Mouse (Mus musculus): ENCODE measurements at regions not wholly inside any gene's neighbourhood (a gene's known extent, or its start where the extent isn't known, plus 50 kb on each side); places are given as distances from the start of the nearest gene placed in this dataset.

DNA sequence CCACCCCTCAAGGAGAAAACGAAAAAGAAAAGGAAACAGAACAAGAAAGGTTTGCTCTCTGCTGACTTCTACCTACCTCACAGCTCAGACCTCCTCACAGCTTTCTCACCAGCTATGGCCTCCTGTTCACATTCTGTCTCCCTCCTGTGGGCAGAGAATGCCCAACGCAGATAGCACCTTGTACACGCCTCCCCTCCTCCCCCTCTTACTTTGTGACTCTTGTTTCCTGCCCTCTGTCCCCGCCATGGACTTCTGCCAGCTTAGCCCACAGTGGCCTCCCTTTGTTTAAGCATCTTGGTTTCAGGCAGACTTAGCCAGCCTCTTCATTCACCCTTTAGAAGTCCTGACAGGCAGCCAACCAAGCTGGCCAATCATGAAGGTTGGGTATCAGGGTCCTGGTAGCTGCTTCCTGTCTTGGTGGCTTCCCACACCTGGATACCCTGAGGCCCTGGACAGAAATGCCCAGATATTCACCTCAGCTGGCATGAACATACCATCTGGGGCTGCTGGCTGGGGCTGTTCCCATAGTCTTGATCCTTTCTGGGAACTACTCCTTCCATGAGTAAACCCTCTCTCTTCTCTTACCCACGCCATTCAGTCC is 1287.2 kb upstream of the A1bg start:
- H3K4me1 ChIP-seq (replicated peaks; ENCODE audit: control insufficient read depth, insufficient read depth, low read length), result peaks cover 7% of the 10 kb centered on the region
- TF ChIP-seq CTCF (IDR thresholded peaks at IDR 0.05; ENCODE audit: borderline replicate concordance, control insufficient read depth, extremely low read depth, insufficient read depth, low read length, poor library complexity), result no peak
- no peak for TF ChIP-seq POLR2A (IDR thresholded peaks at IDR 0.05; ENCODE audit: control insufficient read depth, extremely low read depth, insufficient read depth, low read length, poor library complexity)
- 53% methylated on average over 5 of the region's 5 CpGs for WGBS
- no peaks in the 10 kb centered on the region for H3K36me3 ChIP-seq (ENCODE audit: control insufficient read depth, insufficient read depth, low read length)
- DNase-seq, result no peak
- no peak overlapping the region for H3K27ac ChIP-seq (ENCODE audit: control insufficient read depth, insufficient read depth, low read length)
- H3K4me3 ChIP-seq (ENCODE audit: control insufficient read depth, insufficient read depth, low read length), result no peak overlapping the region
- no peaks in the 10 kb centered on the region for H3K27me3 ChIP-seq (ENCODE audit: control insufficient read depth, insufficient read depth, low read length)

DNA sequence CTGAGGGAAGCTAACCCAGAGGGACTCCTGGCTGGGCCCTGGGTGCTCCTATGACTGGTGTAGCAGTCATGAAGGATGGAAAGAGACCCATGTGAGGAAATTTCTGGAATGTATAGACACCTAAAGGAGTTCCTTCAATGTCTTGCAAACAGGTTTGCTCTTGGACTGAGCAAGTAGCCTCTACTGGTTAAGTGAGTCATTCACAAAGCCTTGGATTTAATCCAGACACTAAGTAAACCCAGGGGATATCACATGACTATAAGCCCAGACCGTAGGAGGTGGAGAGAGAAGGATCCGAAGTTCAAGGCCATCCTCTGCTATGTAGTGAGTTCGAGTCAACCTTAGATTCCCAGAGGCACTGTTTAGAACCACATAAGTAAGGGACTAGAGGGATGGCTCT is 1286.5 kb upstream of the A1bg start:
- no peak for DNase-seq
- no peaks in the 10 kb centered on the region for H3K36me3 ChIP-seq (ENCODE audit: control insufficient read depth, insufficient read depth, low read length)
- WGBS, result 89% methylated on average over 3 of the region's 3 CpGs

DNA sequence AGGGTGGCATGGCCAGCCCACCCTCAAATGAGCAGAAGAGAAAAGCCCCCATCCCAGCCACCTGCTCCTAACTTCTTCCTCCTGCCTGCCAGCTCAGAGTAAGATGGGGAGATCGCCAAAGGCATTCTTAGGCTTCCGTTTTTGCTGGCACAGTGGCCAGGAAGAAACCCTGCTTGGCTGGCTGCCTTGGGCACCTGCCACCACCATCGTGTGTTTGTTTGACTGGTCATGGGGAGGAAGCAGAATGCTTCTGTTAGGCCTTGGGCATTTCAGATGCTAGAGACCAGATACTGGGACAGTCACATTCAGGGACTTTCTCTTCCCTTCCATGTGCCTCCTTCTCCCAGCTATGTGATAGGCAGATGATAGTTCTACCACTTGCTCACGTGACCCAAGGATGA is 1283.7 kb upstream of the A1bg start:
- no peak for TF ChIP-seq POLR2A (IDR thresholded peaks at IDR 0.05; ENCODE audit: control insufficient read depth, extremely low read depth, insufficient read depth, low read length, poor library complexity)
- TF ChIP-seq CTCF (IDR thresholded peaks at IDR 0.05; ENCODE audit: borderline replicate concordance, control insufficient read depth, extremely low read depth, insufficient read depth, low read length, poor library complexity), result no peak
- 45% methylated on average over 4 of the region's 4 CpGs for WGBS
- Histone ChIP-seq H3K27me3 (ENCODE audit: control insufficient read depth, insufficient read depth, low read length) (no peaks in the 10 kb centered on the region), H3K36me3 (ENCODE audit: control insufficient read depth, insufficient read depth, low read length) (no peaks in the 10 kb centered on the region), H3K27ac (ENCODE audit: control insufficient read depth, insufficient read depth, low read length) (no peak overlapping the region), H3K4me1 (replicated peaks; ENCODE audit: control insufficient read depth, insufficient read depth, low read length) (no peaks in the 10 kb centered on the region), H3K4me3 (ENCODE audit: control insufficient read depth, insufficient read depth, low read length) (no peak overlapping the region)
- no peak for DNase-seq

More for the DNA sequence above, 1286.5 kb upstream of the A1bg start:
- no peak overlapping the region for H3K27ac ChIP-seq (ENCODE audit: control insufficient read depth, insufficient read depth, low read length)
- no peak overlapping the region for H3K4me3 ChIP-seq (ENCODE audit: control insufficient read depth, insufficient read depth, low read length)
- H3K27me3 ChIP-seq (ENCODE audit: control insufficient read depth, insufficient read depth, low read length), result no peaks in the 10 kb centered on the region
- TF ChIP-seq POLR2A (IDR thresholded peaks at IDR 0.05; ENCODE audit: control insufficient read depth, extremely low read depth, insufficient read depth, low read length, poor library complexity), result no peak
- TF ChIP-seq CTCF (IDR thresholded peaks at IDR 0.05; ENCODE audit: borderline replicate concordance, control insufficient read depth, extremely low read depth, insufficient read depth, low read length, poor library complexity), result no peak
- H3K4me1 ChIP-seq (replicated peaks; ENCODE audit: control insufficient read depth, insufficient read depth, low read length), result peaks cover 7% of the 10 kb centered on the region

DNA sequence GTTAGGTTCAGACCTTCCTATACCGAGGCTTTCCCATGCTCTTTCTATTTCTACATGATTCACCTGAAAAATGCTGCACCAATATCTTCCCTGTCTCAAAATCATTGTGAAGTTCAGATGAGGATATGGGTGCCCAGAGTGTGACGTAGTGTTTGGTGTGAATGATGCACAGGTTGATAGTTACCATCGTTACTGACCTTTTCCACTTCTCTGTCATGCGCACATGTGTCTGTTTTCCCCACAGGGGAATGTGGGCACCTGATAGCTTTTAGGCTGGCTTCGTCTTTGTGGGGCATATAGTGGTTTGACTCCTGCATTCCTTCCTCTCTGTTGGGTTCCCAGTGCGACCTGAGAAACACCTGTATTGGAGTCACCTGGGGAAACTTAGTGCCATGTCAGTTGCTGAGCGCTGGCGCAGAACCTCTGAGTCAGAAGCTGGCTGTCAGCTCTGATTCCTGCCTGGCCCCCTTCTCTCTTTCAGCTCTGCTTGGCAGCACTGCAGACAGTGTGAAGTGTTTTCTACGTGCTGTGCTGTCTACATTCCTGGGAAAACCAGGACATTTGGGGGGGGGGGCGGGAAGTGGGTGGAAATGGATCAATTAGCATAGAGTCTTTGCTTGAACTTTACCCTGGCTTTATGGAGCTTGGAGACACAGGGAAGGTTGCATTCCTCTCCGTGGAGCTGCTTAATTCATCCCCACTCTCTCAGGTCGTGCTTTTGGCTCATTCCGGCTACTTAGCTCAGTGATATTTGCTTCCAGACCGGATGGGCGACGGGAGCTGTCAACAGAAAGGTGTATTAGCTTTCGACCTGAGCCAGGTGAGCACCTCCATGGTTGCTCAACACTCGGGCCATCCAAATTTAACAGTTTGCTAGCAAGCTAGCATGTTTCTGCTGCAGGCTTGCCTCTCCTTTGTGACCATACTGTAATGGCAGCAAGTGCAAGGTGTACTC is 1281.4 kb upstream of the A1bg start:
- 96% methylated on average over 18 of the region's 18 CpGs for WGBS
- no peak overlapping the region for H3K27ac ChIP-seq (ENCODE audit: control insufficient read depth, insufficient read depth, low read length)
- no peak for DNase-seq

GRCm38 (mm10) chr15:62202781-62203375 is 1280.1 kb upstream of the A1bg start:
- no peak for DNase-seq
- Histone ChIP-seq H3K4me3 (ENCODE audit: control insufficient read depth, insufficient read depth, low read length) (no peak overlapping the region), H3K4me1 (replicated peaks; ENCODE audit: control insufficient read depth, insufficient read depth, low read length) (no peaks in the 10 kb centered on the region), H3K27ac (ENCODE audit: control insufficient read depth, insufficient read depth, low read length) (no peak overlapping the region), H3K36me3 (ENCODE audit: control insufficient read depth, insufficient read depth, low read length) (no peaks in the 10 kb centered on the region), H3K27me3 (ENCODE audit: control insufficient read depth, insufficient read depth, low read length) (no peaks in the 10 kb centered on the region)
- TF ChIP-seq CTCF (IDR thresholded peaks at IDR 0.05; ENCODE audit: borderline replicate concordance, control insufficient read depth, extremely low read depth, insufficient read depth, low read length, poor library complexity), result no peak
- no peak for TF ChIP-seq POLR2A (IDR thresholded peaks at IDR 0.05; ENCODE audit: control insufficient read depth, extremely low read depth, insufficient read depth, low read length, poor library complexity)
- WGBS, result 94% methylated on average over 10 of the region's 10 CpGs

More for the DNA sequence above, 1281.4 kb upstream of the A1bg start:
- no peak overlapping the region for H3K4me3 ChIP-seq (ENCODE audit: control insufficient read depth, insufficient read depth, low read length)
- no peaks in the 10 kb centered on the region for H3K36me3 ChIP-seq (ENCODE audit: control insufficient read depth, insufficient read depth, low read length)
- no peaks in the 10 kb centered on the region for H3K4me1 ChIP-seq (replicated peaks; ENCODE audit: control insufficient read depth, insufficient read depth, low read length)
- no peak for TF ChIP-seq POLR2A (IDR thresholded peaks at IDR 0.05; ENCODE audit: control insufficient read depth, extremely low read depth, insufficient read depth, low read length, poor library complexity)
- H3K27me3 ChIP-seq (ENCODE audit: control insufficient read depth, insufficient read depth, low read length), result no peaks in the 10 kb centered on the region

DNA sequence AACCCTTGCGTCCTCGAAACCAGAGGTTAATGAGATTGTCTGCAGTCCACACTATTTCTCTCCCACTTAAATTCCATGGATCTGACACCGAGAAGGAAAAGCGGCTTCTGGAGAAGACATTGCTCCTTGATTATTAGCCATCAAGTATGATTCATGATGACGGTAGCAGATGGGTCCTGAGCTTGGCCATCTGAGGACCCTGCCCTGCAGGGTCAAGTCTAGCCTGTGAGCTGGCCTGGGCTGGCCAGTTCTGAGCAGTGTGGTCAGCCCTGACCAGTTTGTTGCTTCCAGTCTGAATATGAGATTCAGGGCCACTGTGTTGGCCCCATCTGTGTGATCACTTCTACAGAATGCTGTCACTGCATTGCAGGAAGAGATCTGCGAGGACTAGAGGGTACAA is 1275.9 kb upstream of the A1bg start:
- no peak overlapping the region for H3K4me3 ChIP-seq (ENCODE audit: control insufficient read depth, insufficient read depth, low read length)
- H3K27ac ChIP-seq (ENCODE audit: control insufficient read depth, insufficient read depth, low read length), result no peak overlapping the region
- H3K36me3 ChIP-seq (ENCODE audit: control insufficient read depth, insufficient read depth, low read length), result no peaks in the 10 kb centered on the region
- 96% methylated on average over 6 of the region's 6 CpGs for WGBS
- TF ChIP-seq POLR2A (IDR thresholded peaks at IDR 0.05; ENCODE audit: control insufficient read depth, extremely low read depth, insufficient read depth, low read length, poor library complexity), result no peak
- TF ChIP-seq CTCF (IDR thresholded peaks at IDR 0.05; ENCODE audit: borderline replicate concordance, control insufficient read depth, extremely low read depth, insufficient read depth, low read length, poor library complexity), result no peak
- no peak for DNase-seq
- no peaks in the 10 kb centered on the region for H3K27me3 ChIP-seq (ENCODE audit: control insufficient read depth, insufficient read depth, low read length)
- no peaks in the 10 kb centered on the region for H3K4me1 ChIP-seq (replicated peaks; ENCODE audit: control insufficient read depth, insufficient read depth, low read length)
